Mouse (Mus musculus) brown adipose tissue, adult 24 weeks (tissue): ENCODE data around the gene Dnal4. TPM values are rescaled to one million over a fixed set of nuclear protein-coding genes. Genes with fewer than 3 reads are reported as not detected.

Experiments
- H3K27ac ChIP-seq: fragments of 200-500 bp; replicated peaks from 2 replicates; pipeline ENCODE4 v1.5.1; 2012; ENCODE audit warnings: low read depth, mild to moderate bottlenecking, low read length
- H3K4me1 ChIP-seq: fragments of 200-500 bp; 2 replicates; pipeline ENCODE4 v1.6.1; 2012; ENCODE audit warnings: low read length, mixed read lengths; ENCODE audit not compliant: control insufficient read depth, insufficient read depth, insufficient read length
- H3K4me3 ChIP-seq: fragments of 200-500 bp; 2 replicates; pipeline ENCODE4 v1.5.1; 2012; ENCODE audit warnings: low read depth, mild to moderate bottlenecking, low read length, moderate library complexity; ENCODE audit not compliant: insufficient read depth
- polyA plus RNA-seq: library from polyadenylated mRNA; stranded (reverse); fragments of >200 nt; gene quantifications from 2 replicates; pipeline ENCODE4 v1.2.4, GENCODE M21; 2012; ENCODE audit not compliant: missing spikeins, insufficient read depth, insufficient read length

Gene Dnal4
- polyA plus RNA-seq, 1 experiment: 13.5 TPM

DNA sequence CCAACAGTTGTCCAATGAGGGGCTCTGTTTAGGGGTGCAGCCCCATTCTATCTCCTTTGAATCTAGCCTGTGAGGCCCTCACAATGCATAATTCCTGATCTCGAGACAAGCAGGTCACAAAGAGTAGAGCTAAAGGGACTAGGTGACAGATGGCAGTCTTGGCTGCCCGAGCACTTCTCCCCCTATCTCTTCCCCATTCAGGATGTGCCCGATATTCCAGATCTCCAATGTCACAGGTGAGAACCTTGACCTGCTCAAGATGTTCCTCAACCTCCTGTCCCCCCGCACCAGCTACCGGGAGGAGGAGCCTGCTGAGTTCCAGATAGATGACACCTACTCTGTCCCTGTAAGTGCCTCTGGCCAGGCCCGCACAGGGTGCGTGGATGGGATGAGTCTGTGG, 62.0 kb downstream of the Dnal4 start:
- Histone ChIP-seq H3K4me1 (no peaks in the 10 kb centered on the region), H3K27ac (no peak overlapping the region), H3K4me3 (no peak overlapping the region)

Other genes with a start within 250 kb of the Dnal4 start
- 49.6 and 73.8 TPM in 2 replicates for gene Ddx17, start 231.1 kb downstream of the Dnal4 start, polyA plus RNA-seq
- gene Dmc1, start 172.7 kb downstream of the Dnal4 start, polyA plus RNA-seq: not detected in 2 replicates
- gene Fam227a, start 118.9 kb downstream of the Dnal4 start, polyA plus RNA-seq: 0.32 and 0.58 TPM in 2 replicates
- 13.9 and 16.3 TPM in 2 replicates for gene Cby1, start 118.7 kb downstream of the Dnal4 start, polyA plus RNA-seq
- gene Tomm22, start 107.0 kb downstream of the Dnal4 start, polyA plus RNA-seq: 185 and 193 TPM in 2 replicates
- gene Josd1, start 89.9 kb downstream of the Dnal4 start, polyA plus RNA-seq: 25.5 and 29.5 TPM in 2 replicates
- gene Gtpbp1, start 87.0 kb downstream of the Dnal4 start, polyA plus RNA-seq: 15.3 and 15.4 TPM in 2 replicates
- gene Sun2, start 35.3 kb downstream of the Dnal4 start, polyA plus RNA-seq: 49.2 and 105 TPM in 2 replicates
- gene Nptxr, start 26.9 kb upstream of the Dnal4 start, polyA plus RNA-seq: 0.71 and 0.83 TPM in 2 replicates
- gene Npcd, start 56.4 kb upstream of the Dnal4 start, polyA plus RNA-seq: not detected in 2 replicates
- 3.9 and 7.3 TPM in 2 replicates for gene Cbx6, start 56.8 kb upstream of the Dnal4 start, polyA plus RNA-seq
- 5.3 and 7.4 TPM in 2 replicates for gene Apobec3, start 113.8 kb upstream of the Dnal4 start, polyA plus RNA-seq
- gene Cbx7, start 193.3 kb upstream of the Dnal4 start, polyA plus RNA-seq: 6.8 and 7.1 TPM in 2 replicates
- 9.8 and 13.0 TPM in 2 replicates for gene Pdgfb, start 237.1 kb upstream of the Dnal4 start, polyA plus RNA-seq